Mouse (Mus musculus) embryonic facial prominence, embryonic 15.5 days (tissue): ENCODE measurements around the gene Aspm. TPM values are rescaled to one million over a fixed set of nuclear protein-coding genes. Genes with fewer than 3 reads are reported as not detected.

Experiments used
- ATAC-seq: fragments of 200-750 bp; cut with Nextera tagmentation; 2 replicates; pipeline ENCODE4 v1.8.0; 2017; ENCODE audit warnings: low read depth, moderate TSS enrichment; ENCODE audit not compliant: insufficient number of reproducible peaks, low FRiP score, low TSS enrichment
- H3K27ac ChIP-seq: fragments of 300-500 bp; sonication (generic); replicated peaks from 2 replicates; pipeline ENCODE4 v1.5.1; 2015; ENCODE audit warnings: mild to moderate bottlenecking, inconsistent platforms
- H3K27me3 ChIP-seq: fragments of 300-500 bp; sonication (generic); 2 replicates; pipeline ENCODE4 v1.6.1; 2015; ENCODE audit warnings: inconsistent platforms
- H3K36me3 ChIP-seq: fragments of 300-500 bp; sonication (generic); 2 replicates; pipeline ENCODE4 v1.6.1; 2015; ENCODE audit warnings: mild to moderate bottlenecking, inconsistent platforms
- H3K4me1 ChIP-seq: fragments of 300-500 bp; sonication (generic); 2 replicates; pipeline ENCODE4 v1.6.1; 2015; ENCODE audit warnings: inconsistent platforms
- H3K4me2 ChIP-seq: fragments of 300-500 bp; sonication (generic); replicated peaks from 2 replicates; pipeline ENCODE4 v1.6.1; 2015; ENCODE audit warnings: mild to moderate bottlenecking, inconsistent platforms
- H3K4me3 ChIP-seq: fragments of 300-500 bp; sonication (generic); replicated peaks from 2 replicates; pipeline ENCODE4 v1.5.1; 2015; ENCODE audit warnings: mild to moderate bottlenecking, inconsistent platforms
- H3K9ac ChIP-seq: fragments of 300-500 bp; sonication (generic); 2 replicates; pipeline ENCODE4 v1.6.1; 2015; ENCODE audit warnings: inconsistent platforms
- H3K9me3 ChIP-seq: fragments of 300-500 bp; sonication (generic); replicated peaks from 2 replicates; pipeline ENCODE4 v1.6.1; 2016; ENCODE audit warnings: inconsistent platforms
- WGBS: fragments of 180-500 bp; shearing (Covaris S2); methylation state at CpG from one replicate; pipeline ENCODE4 v1.1.7; 2015; 5-methylcytosine and 5-hydroxymethylcytosine counted together
- polyA plus RNA-seq: library from polyadenylated mRNA; unstranded; fragments of >200 nt; fragmentation: Nextera tagmentation; extraction: Ambion mirVana; gene quantifications from 2 replicates; pipeline ENCODE4 v1.2.1, GENCODE M21; 2015

Gene Aspm
- polyA plus RNA-seq, 1 experiment from 2014 or later: 10.6 TPM

- WGBS: 90% methylated on average over 12 of the region's 12 CpGs
- Histone ChIP-seq H3K4me1 (no peaks in the 10 kb centered on the region), H3K9me3 (no peaks in the 10 kb centered on the region), H3K4me2 (no peak overlapping the region), H3K27ac (no peak overlapping the region), H3K27me3 (no peaks in the 10 kb centered on the region), H3K36me3 (no peaks in the 10 kb centered on the region), H3K9ac (no peak overlapping the region), H3K4me3 (no peak overlapping the region)
- ATAC-seq: no peak
Measured at GRCm38 (mm10) chr1:139514556-139514955, 60.0 kb downstream of the Aspm start.

Other genes starting within 250 kb of the Aspm start
- gene Crb1, start 77.7 kb upstream of the Aspm start, polyA plus RNA-seq: 0.20 TPM in 1 of 2 replicates, not detected in the other
- 6.7 and 8.5 TPM in 2 replicates for gene Zbtb41, start 32.5 kb upstream of the Aspm start, polyA plus RNA-seq
- gene F13b, start 46.9 kb downstream of the Aspm start, polyA plus RNA-seq: not detected in 2 replicates
- not detected in 2 replicates for gene Cfhr1, start 105.5 kb downstream of the Aspm start, polyA plus RNA-seq